Mouse (Mus musculus) liver, postnatal 0 days (tissue): Measurements from ENCODE around the gene Vmn2r94. TPM values are rescaled to one million over a fixed set of nuclear protein-coding genes. Genes with fewer than 3 reads are reported as not detected.

Experiments used
- ATAC-seq: fragments of 200-750 bp; cut with Nextera tagmentation; 2 replicates; pipeline ENCODE4 v1.8.0; 2017; ENCODE audit warnings: mild to moderate bottlenecking, moderate library complexity
- DNase-seq: peaks from one replicate; pipeline ENCODE4 v3.0.0-alpha.2; 2016
- H3K27ac ChIP-seq: fragments of 300-500 bp; sonication (generic); 2 replicates; pipeline ENCODE4 v1.5.1; 2014; ENCODE audit warnings: antibody characterized with exemption, moderate library complexity, mild to moderate bottlenecking, low read depth
- H3K27me3 ChIP-seq: fragments of 300-500 bp; sonication (generic); 2 replicates; pipeline ENCODE4 v1.6.1; 2014; ENCODE audit warnings: low read length, control low read depth, mixed read lengths; ENCODE audit not compliant: insufficient read depth
- H3K36me3 ChIP-seq: fragments of 300-500 bp; sonication (generic); replicated peaks from 2 replicates; pipeline ENCODE4 v1.6.1; 2014; ENCODE audit warnings: mild to moderate bottlenecking, control low read depth, low read length, moderate library complexity, mixed read lengths; ENCODE audit not compliant: insufficient read depth
- H3K4me1 ChIP-seq: fragments of 300-500 bp; sonication (generic); 2 replicates; pipeline ENCODE4 v1.6.1; 2014; ENCODE audit warnings: antibody characterized with exemption, mild to moderate bottlenecking, control low read depth; ENCODE audit not compliant: insufficient read depth
- H3K4me2 ChIP-seq: fragments of 300-500 bp; sonication (generic); 2 replicates; pipeline ENCODE4 v1.6.1; 2014; ENCODE audit warnings: low read depth, mild to moderate bottlenecking, low read length, moderate library complexity, mixed read lengths
- H3K4me3 ChIP-seq: fragments of 300-500 bp; sonication (generic); 2 replicates; pipeline ENCODE4 v1.5.1; 2014; ENCODE audit warnings: low read depth, low read length
- H3K9ac ChIP-seq: fragments of 300-500 bp; sonication (generic); replicated peaks from 2 replicates; pipeline ENCODE4 v1.6.1; 2014; ENCODE audit warnings: mild to moderate bottlenecking, moderate library complexity
- H3K9me3 ChIP-seq: fragments of 300-500 bp; sonication (generic); 2 replicates; pipeline ENCODE4 v1.6.1; 2016; ENCODE audit warnings: mild to moderate bottlenecking, control low read depth, low read length, mixed read lengths
- CTCF ChIP-seq: sonication (generic); IDR thresholded peaks from 2 replicates; pipeline ENCODE4 v1.5.1; 2016; ENCODE audit warnings: antibody characterized with exemption, low read depth
- EP300 ChIP-seq: IDR thresholded peaks from 2 replicates; pipeline ENCODE4 v1.6.1; 2016; ENCODE audit warnings: antibody characterized with exemption, low read depth, mild to moderate bottlenecking
- WGBS: fragments of 180-500 bp; shearing (Covaris S2); extraction: QIAGEN DNeasy Blood & Tissue Kit; methylation state at CpG from one replicate; pipeline ENCODE4 v1.1.7; 2014; ENCODE audit not compliant: insufficient replicate concordance; 5-methylcytosine and 5-hydroxymethylcytosine counted together
- polyA plus RNA-seq: library from polyadenylated mRNA; unstranded; fragments of >200 nt; fragmentation: Nextera tagmentation; extraction: Ambion mirVana; gene quantifications from 2 replicates; pipeline ENCODE4 v1.2.1, GENCODE M21; 2015

Gene Vmn2r94
- not detected in 2 replicates for polyA plus RNA-seq

DNA sequence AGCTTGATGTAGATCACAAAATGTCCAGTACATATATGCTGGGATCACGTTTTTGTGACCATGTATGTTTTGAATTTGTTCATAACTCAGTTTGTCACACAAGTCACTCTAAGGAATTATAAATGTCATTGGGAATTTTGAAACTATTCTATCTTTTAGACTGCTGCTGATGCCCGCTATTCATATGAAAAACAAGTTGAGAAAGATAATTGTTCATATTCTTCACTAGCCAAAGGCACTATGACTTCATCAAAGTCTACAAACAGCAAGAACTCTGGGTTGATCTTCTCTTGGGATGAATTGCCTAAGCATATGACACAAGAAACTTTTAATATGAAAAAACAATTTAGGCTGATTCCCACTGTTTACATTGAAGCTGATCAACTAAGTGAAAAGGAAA, at the start of gene Vmn2r94:
Gene Vmn2r94 (minus strand): TSS at position 101 of the 400 bp plus-strand sequence.
- H3K9ac ChIP-seq = no peak within 1 kb of the TSS
- no peak for TF ChIP-seq CTCF
- no peak for TF ChIP-seq EP300

DNA sequence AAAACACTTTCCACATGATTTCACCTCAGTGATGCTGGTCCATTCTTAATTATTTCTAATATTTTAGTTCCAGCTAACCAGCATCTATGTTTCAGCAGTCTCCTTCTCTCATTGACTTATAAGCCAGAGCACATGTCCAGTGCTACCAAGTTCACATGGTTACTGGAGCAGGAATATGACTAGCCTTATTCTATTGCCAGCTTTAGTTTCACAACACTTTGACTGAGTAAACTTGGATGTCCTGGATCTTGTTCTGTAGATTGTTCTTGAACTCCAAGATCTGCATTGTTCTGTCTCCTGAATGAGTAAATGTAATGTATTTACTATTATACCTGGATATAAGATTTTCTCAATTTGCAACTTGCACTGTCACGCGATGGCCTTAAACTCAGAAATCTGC, 45.5 kb upstream of the Vmn2r94 start:
- Histone ChIP-seq H3K27ac (no peak overlapping the region), H3K4me2 (no peak overlapping the region), H3K9ac (no peak overlapping the region), H3K4me1 (no peaks in the 10 kb centered on the region), H3K36me3 (no peaks in the 10 kb centered on the region), H3K9me3 (no peaks in the 10 kb centered on the region), H3K27me3 (no peaks in the 10 kb centered on the region), H3K4me3 (no peak overlapping the region)
- no peak for ATAC-seq
- WGBS = 82% methylated on average over 2 of the region's 2 CpGs
- no peak for TF ChIP-seq EP300
- TF ChIP-seq CTCF = no peak
- no peak for DNase-seq

More for the DNA sequence above, at the start of gene Vmn2r94:
- Histone ChIP-seq H3K4me3 (no peak within 1 kb of the TSS), H3K4me1 (no peaks in the 10 kb centered on the region), H3K4me2 (no peak within 1 kb of the TSS), H3K27me3 (no peaks in the 10 kb centered on the region), H3K36me3 (no peaks in the 10 kb centered on the region), H3K9me3 (no peaks in the 10 kb centered on the region), H3K27ac (no peak within 1 kb of the TSS)
- 52% methylated on average over 2 of the region's 2 CpGs for WGBS
- ATAC-seq = no peak
- DNase-seq = no peak

DNA sequence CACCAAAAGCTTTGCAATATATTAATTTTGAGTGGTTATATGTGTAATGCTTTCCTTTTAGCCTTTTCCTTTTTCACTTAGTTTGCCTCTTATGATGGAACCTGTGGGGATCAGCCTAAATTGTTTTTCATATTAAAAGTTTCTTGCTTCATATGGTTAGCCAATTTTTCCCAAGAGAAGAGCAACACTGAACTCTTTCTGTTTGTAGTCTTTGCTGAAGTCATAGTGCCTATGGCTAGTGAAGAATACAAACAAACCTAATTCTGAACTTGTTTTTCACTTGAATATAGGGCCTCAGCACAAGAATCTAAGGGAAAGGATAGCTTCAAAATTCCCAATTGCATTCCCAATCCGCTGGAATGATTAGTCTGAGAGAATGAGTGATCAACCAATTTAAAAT, 20.2 kb upstream of the Vmn2r94 start, which contains the start of gene Vmn2r93:
Gene Vmn2r93 (plus strand): TSS at position 301 of the 400 bp plus-strand sequence.
- ATAC-seq (no peak), DNase-seq (no peak)
- Histone ChIP-seq H3K4me2 (no peak within 1 kb of the TSS), H3K36me3 (no peaks in the 10 kb centered on the region), H3K9ac (no peak within 1 kb of the TSS), H3K9me3 (no peaks in the 10 kb centered on the region), H3K4me3 (no peak within 1 kb of the TSS), H3K4me1 (no peaks in the 10 kb centered on the region), H3K27ac (no peak within 1 kb of the TSS), H3K27me3 (no peaks in the 10 kb centered on the region)
- TF ChIP-seq CTCF (no peak), EP300 (no peak)
- 29% methylated on average over 1 of the region's 1 CpGs for WGBS

DNA sequence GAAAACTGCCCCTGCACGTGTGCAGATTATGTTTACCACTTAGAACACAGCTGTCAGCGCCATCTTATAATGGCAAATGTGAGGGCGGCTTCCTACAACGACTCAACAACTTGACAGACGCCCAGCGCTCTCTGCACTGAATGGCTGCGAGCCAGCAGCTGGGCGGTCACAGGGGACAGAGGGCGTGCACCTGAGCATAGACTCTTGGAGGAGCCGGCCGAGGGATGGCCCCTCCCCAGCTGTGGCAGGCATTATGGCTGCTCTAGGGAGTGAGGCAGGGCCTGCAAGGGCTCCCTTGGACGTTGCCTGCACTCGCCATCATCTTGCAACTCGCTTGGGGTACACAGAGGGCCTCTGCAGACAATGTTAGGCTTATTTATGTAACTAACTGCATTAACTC, 40.6 kb downstream of the Vmn2r94 start:
- no peak overlapping the region for H3K9ac ChIP-seq
- WGBS = 69% methylated on average over 13 of the region's 14 CpGs
- DNase-seq (no peak), ATAC-seq (no peak)
- TF ChIP-seq CTCF (no peak), EP300 (no peak)
- H3K36me3 ChIP-seq = no peaks in the 10 kb centered on the region
- no peaks in the 10 kb centered on the region for H3K4me1 ChIP-seq
- no peaks in the 10 kb centered on the region for H3K9me3 ChIP-seq
- H3K4me3 ChIP-seq = no peak overlapping the region
- no peak overlapping the region for H3K27ac ChIP-seq
- H3K4me2 ChIP-seq = no peak overlapping the region
- no peaks in the 10 kb centered on the region for H3K27me3 ChIP-seq

DNA sequence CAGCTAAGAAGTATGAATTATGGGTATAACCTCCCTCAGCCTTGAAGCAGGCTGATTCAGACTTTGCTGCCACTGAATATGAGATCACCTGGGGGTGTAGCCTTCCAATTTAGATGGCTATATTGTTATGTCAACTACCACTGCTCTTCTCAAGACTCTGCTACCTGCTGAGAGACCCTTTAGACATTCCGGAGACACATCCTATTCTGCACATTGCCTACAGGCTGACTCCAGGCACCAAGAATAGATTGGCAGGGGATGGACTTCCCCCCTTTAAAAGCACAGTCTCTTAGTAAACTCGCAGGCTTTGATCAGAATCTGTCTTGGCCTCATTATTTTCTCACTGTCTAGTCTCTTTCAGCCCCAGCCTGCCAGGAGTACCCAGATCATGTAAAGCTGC, 45.6 kb downstream of the Vmn2r94 start:
- Histone ChIP-seq H3K9ac (no peak overlapping the region), H3K4me2 (no peak overlapping the region), H3K27ac (no peak overlapping the region), H3K36me3 (no peaks in the 10 kb centered on the region), H3K27me3 (no peaks in the 10 kb centered on the region), H3K4me3 (no peak overlapping the region), H3K9me3 (no peaks in the 10 kb centered on the region; the same call in 1 of the 2 replicates), H3K4me1 (no peaks in the 10 kb centered on the region)
- TF ChIP-seq EP300 (no peak), CTCF (no peak)
- WGBS = 62% methylated on average over 2 of the region's 2 CpGs
- no peak for DNase-seq
- no peak for ATAC-seq

DNA sequence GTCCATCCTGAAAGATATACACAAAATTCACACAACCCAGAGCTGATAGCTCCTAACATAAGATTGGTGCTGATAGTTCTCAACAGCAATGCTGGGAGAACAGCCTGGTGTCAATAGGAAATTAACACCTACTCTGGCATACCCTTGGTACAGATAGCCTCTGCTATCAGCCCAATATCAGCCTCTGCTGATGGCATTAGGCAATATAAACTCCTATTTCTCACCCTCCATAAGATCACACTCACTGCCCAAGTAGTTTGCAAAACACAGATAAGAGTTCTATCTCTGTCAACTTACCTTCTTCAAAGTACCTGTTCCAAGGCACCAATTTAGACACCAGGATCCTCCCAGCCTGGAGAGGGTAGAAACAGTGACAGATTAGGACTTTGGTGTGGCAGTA, 56.3 kb downstream of the Vmn2r94 start:
- Histone ChIP-seq H3K9ac (no peak overlapping the region), H3K9me3 (no peaks in the 10 kb centered on the region), H3K27me3 (no peaks in the 10 kb centered on the region), H3K4me2 (no peak overlapping the region), H3K36me3 (no peaks in the 10 kb centered on the region), H3K27ac (no peak overlapping the region), H3K4me3 (no peak overlapping the region), H3K4me1 (no peaks in the 10 kb centered on the region)
- no peak for TF ChIP-seq CTCF
- no peak for TF ChIP-seq EP300
- ATAC-seq (no peak), DNase-seq (no peak)

Other genes starting within 250 kb of the Vmn2r94 start
- gene Vmn2r124, start 228.3 kb downstream of the Vmn2r94 start, polyA plus RNA-seq = not detected in 2 replicates
- gene Vmn2r91, start 192.7 kb downstream of the Vmn2r94 start, polyA plus RNA-seq = not detected in 2 replicates
- not detected in 2 replicates for gene Vmn2r92, start 125.9 kb downstream of the Vmn2r94 start, polyA plus RNA-seq
- gene Vmn2r93, start 20.3 kb upstream of the Vmn2r94 start, polyA plus RNA-seq = not detected in 2 replicates
- gene Vmn2r95, start 146.3 kb upstream of the Vmn2r94 start, polyA plus RNA-seq = not detected in 2 replicates